Mouse (Mus musculus) embryonic fibroblast, embryonic 13.5 days (primary cell): ENCODE measurements around the gene Mrps26.

Source experiments
- CTCF ChIP-seq: IDR thresholded peaks from 2 replicates; pipeline ENCODE4 v1.5.1; 2011; ENCODE audit warnings: mild to moderate bottlenecking, control low read depth, low read length, moderate library complexity, borderline replicate concordance; ENCODE audit not compliant: insufficient read depth
- POLR2A ChIP-seq: IDR thresholded peaks from 2 replicates; pipeline ENCODE4 v1.6.1; 2011; ENCODE audit warnings: low read depth, mild to moderate bottlenecking, control low read depth, low read length, moderate library complexity

GRCm38 (mm10) chr2:130529290-130529689 is 34.3 kb upstream of the Mrps26 start:
- TF ChIP-seq CTCF (no peak), POLR2A (no peak)
